Mouse (Mus musculus): ENCODE data around the gene Ddx46.

Ddx46 gene

DNA sequence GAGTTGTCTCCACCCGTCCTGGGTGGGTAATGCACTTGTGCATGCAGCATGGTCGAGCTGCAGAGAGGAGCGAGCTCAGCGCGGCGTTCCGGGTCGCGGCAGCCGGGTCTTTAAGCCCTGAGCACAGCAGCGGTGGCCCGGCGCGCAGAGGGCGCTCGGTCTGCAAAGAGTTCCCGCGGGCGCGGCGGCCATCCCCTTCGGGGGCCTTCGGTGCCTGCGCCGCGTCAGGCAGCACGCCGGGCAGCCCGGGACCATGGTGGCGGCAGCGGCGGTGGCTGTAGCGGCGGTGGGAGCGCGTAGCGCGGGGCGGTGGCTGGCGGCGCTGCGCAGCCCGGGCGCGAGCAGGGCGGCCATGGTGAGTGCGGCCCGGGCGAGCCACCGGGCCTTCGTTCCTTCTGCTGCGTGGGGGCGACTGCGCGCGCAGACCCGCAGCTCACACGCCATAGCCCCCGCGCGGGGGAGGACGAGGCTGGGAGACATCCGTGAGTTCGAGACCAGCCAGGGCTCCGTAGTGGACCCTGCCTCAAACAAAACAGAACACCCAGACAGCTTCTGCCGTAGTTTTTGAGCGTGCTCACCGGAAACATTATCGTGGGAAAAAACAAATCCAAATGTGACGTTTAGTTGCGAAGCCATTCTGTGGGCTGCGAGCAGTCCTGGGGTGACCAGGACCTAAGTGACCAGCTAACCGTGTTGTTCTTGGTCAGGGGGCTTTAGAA, 92.5 kb downstream of the Ddx46 start, which contains the start of gene Pcbd2:
Gene Pcbd2, plus strand, starts transcription at position 249 of the 719 bp plus-strand sequence.
- DNase-seq = peak; percentile 92 to 94

DNA sequence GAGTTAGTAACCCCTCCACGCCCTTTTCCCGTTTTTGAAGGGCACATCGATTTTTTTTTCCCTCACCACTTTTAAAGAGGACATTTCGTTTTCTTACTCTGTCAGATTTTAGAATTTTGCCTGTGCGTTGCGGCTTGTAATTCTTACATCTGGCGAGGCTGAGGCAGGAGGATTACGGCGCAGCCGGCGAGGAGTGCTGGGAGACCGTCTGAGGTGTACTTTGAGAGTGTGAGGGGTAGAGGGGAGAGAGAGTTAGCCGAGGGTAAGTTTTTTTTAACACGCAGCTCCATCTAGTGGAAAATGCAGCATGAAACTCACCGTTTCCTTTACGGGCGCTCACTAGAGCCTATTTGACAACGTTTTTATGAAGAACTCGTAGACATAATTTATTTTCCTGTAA, 93.0 kb downstream of the Ddx46 start:
- peak; percentile 73 to 77 for DNase-seq

DNA sequence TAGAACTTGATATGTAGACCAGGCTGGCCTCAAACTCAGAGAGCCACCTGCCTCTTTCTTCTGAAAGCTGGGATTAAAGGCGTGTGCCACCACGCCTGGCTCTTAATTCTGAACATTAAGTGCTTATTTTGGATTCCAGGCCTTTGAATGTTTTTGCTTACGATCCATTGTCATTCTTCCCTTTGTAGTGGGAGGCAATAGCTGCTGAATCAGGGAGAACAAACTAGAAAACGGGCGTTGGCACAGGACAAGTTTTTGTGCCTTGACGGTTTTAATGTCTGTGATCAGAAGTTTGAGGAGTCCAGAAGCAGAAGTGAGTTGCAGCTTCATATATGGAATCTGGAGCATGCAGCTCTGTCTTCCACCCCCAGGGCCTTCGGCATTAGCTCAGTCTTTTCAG, 95.9 kb downstream of the Ddx46 start:
- DNase-seq = no peak
